In the genomic region with DNA sequence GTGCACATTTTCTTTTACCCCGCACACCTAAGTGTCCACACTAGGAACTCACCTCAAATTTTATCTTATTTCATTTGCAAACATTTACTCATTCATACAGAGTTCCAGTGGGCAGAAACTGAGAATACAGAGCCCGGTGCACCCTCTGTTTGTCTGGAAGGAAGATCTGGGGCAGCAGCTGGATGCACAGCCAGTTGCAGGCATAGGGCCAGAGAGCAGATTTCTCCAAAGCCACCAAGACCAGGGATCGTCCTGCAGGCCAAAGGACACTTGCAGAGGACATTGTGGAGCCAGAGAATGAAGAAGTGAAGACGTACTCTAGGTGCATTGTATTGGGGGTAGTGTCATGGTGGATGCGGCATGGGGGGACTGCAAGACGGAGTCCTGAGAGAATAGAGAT, we compare ENCODE assay signal across 20 mouse cellular contexts.
A peak's percentile ranks its signal among the peaks of the same experiment; 100 is the strongest.
DNase-seq lines count a peak whose midpoint lies in the region; ATAC-seq lines count a peak whose summit lies in the region.
"Had no signal": no experiment of that assay in that cellular context is flagged by ENCODE, and none has a peak within 500 bp of the region (broad histone marks: within the 10 kb centered on the region; RNA-seq: fewer than 3 reads in every experiment).

No protein-coding gene starts in this region.

- no peak overlapping the region for H3K4me2 ChIP-seq in midbrain, embryonic 11.5 days
- no peak overlapping the region for H3K4me2 ChIP-seq in midbrain, embryonic 13.5 days (replicated peaks)
- H3K4me2 ChIP-seq: embryonic facial prominence, embryonic 13.5 days; forebrain, embryonic 12.5 days; heart, embryonic 11.5 days; heart, embryonic 15.5 days; hindbrain, embryonic 13.5 days had no signal

- H3K36me3 ChIP-seq in midbrain, embryonic 11.5 days (ENCODE audit: control insufficient read depth, insufficient read depth, low read length): no peaks in the 10 kb centered on the region
- no peaks in the 10 kb centered on the region for H3K36me3 ChIP-seq in midbrain, embryonic 13.5 days
- H3K36me3 ChIP-seq: embryonic facial prominence, embryonic 13.5 days; forebrain, embryonic 12.5 days; heart, embryonic 15.5 days; hindbrain, embryonic 13.5 days had no signal

- DNase-seq in midbrain, embryonic 11.5 days (ENCODE audit: low spot score, missing footprints): peak; percentile 4
- peak; percentile 79 for DNase-seq in cerebellum, adult 9-10 months
- DNase-seq in cerebellum, postnatal 25 days: peak; percentile 72 to 82
- DNase-seq in urinary bladder, adult 2 months (ENCODE audit: low spot score): no peak
- DNase-seq in right cerebral cortex, adult 2 months (ENCODE audit: low spot score in 2 of 2): no peak
- DNase-seq: adrenal gland, postnatal 25 days; gastrocnemius, postnatal 14 days; heart, adult 2 months; heart, postnatal 14 days had no signal

- no peaks in the 10 kb centered on the region for H3K4me1 ChIP-seq in midbrain, embryonic 11.5 days (ENCODE audit: control insufficient read depth, insufficient read depth, low read length)
- H3K4me1 ChIP-seq in midbrain, embryonic 13.5 days (replicated peaks): 0 out of 2 replicates have a peak, but pooled peaks cover 3% of the 10 kb centered on the region
- H3K4me1 ChIP-seq: embryonic facial prominence, embryonic 13.5 days; forebrain, embryonic 12.5 days; heart, embryonic 15.5 days; hindbrain, embryonic 13.5 days had no signal

- H3K27me3 ChIP-seq in midbrain, embryonic 11.5 days (ENCODE audit: control insufficient read depth, insufficient read depth, low read length): no peaks in the 10 kb centered on the region
- H3K27me3 ChIP-seq in midbrain, embryonic 13.5 days: no peaks in the 10 kb centered on the region
- H3K27me3 ChIP-seq: CH12.LX; embryonic facial prominence, embryonic 13.5 days; forebrain, embryonic 12.5 days; hindbrain, embryonic 13.5 days had no signal

- no peak overlapping the region for H3K4me3 ChIP-seq in midbrain, embryonic 11.5 days (ENCODE audit: low read depth, low read length)
- H3K4me3 ChIP-seq in midbrain, embryonic 13.5 days (replicated peaks): no peak overlapping the region
- H3K4me3 ChIP-seq: embryonic facial prominence, embryonic 13.5 days; forebrain, embryonic 12.5 days; heart, adult 2 months; heart, embryonic 15.5 days; hindbrain, embryonic 13.5 days had no signal

- whole genome bisulfite sequencing in midbrain, embryonic 11.5 days: 89% methylated on average over 6 of the region's 6 CpGs
- WGBS in midbrain, embryonic 13.5 days: 93% methylated on average over 6 of the region's 6 CpGs

- H3K27ac ChIP-seq in midbrain, embryonic 11.5 days (ENCODE audit: low read depth, low read length): no peak overlapping the region
- no peak overlapping the region for H3K27ac ChIP-seq in midbrain, embryonic 13.5 days
- H3K27ac ChIP-seq: embryonic facial prominence, embryonic 13.5 days; forebrain, embryonic 12.5 days; heart, adult 2 months; heart, embryonic 15.5 days; hindbrain, embryonic 13.5 days; hindbrain, postnatal 0 days had no signal

- H3K9me3 ChIP-seq in midbrain, embryonic 11.5 days (ENCODE audit: control insufficient read depth, low read length): no peaks in the 10 kb centered on the region
- H3K9me3 ChIP-seq in midbrain, embryonic 13.5 days: no peaks in the 10 kb centered on the region
- H3K9me3 ChIP-seq: embryonic facial prominence, embryonic 13.5 days; forebrain, embryonic 12.5 days; heart, embryonic 15.5 days; hindbrain, embryonic 13.5 days had no signal

- no peak overlapping the region for H3K9ac ChIP-seq in midbrain, embryonic 11.5 days (ENCODE audit: low read length)
- no peak overlapping the region for H3K9ac ChIP-seq in midbrain, embryonic 13.5 days (replicated peaks)
- H3K9ac ChIP-seq: embryonic facial prominence, embryonic 13.5 days; forebrain, embryonic 12.5 days; heart, embryonic 15.5 days; hindbrain, embryonic 13.5 days had no signal

- ATAC-seq in midbrain, embryonic 11.5 days (ENCODE audit: low FRiP score): no peak
- ATAC-seq in midbrain, embryonic 13.5 days: no peak
- ATAC-seq: activated CD4-positive, CD25-positive, alpha-beta regulatory T cell, adult 4 months; forebrain, embryonic 16.5 days; hindbrain, postnatal 0 days; Patski had no signal

Comparison
In these comparisons a context has a peak if more than half of its experiments do, and no peak if none do; other contexts are left out.
1. DNase-seq: peak in midbrain, embryonic 11.5 days (single experiment), cerebellum, adult 9-10 months (single experiment) and cerebellum, postnatal 25 days (2 of 2); none in urinary bladder, adult 2 months (single experiment) and right cerebral cortex, adult 2 months (0 of 2).